In the genomic region with DNA sequence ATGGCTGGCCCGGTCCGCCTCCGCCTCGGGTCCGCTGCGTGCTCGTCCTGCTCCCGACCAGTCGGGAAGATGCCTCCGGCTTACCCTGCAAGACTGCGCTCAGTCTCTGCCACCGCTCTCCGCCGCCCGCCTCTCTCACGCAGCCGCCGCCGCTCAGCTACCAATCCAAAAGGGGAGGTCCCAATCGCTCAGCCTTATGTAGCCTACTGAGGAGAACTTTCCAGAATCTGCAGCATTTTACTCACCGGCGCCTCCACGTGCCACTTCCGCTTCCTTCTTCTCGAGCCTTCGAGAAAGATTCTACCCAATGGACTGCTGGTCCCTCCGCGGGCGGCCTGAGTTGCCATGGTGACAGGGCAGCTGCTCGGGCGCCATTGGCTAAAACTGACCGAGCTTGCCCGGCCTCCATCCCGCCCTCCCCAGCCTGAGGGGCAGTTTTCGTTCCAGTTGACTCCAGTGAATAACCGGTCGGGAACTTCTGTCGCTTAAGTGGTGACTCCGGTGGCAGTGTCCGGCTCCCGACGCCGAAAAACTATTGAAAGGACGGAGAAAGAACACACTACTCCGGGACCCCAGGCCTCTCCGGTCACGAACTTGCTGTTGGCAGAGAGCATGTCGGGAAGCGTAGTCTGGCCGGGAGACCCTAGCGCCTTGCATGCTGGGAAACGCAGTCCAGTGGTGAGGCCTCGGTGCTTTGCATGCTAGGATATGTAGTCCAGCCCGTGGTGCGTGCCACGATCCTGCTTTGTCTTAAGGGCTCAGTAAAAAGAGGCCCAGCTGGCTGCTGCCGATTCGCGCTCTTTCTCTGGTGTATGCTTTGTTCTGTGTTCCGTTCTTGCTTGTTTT, we compare ENCODE assay signal across 8 mouse cellular contexts. TPM values are rescaled to one million over a fixed set of nuclear protein-coding genes. Genes with fewer than 3 reads are reported as not detected.
A peak's percentile ranks its signal among the peaks of the same experiment; 100 is the strongest.
DNase-seq lines count a peak whose midpoint lies in the region; ATAC-seq lines count a peak whose summit lies in the region.

TSS of gene Hsph1 (minus strand) at position 302 of the 846 bp plus-strand sequence.

- WGBS in forebrain, embryonic 14.5 days: under 1% methylated on average over 60 of the region's 60 CpGs
- under 1% methylated on average over 60 of the region's 60 CpGs for WGBS in neural tube, embryonic 15.5 days

- H3K4me2 ChIP-seq in forebrain, embryonic 14.5 days (ENCODE audit: low read length): peak within 1 kb of the TSS; percentile 85
- peak within 1 kb of the TSS; percentile 81 for H3K4me2 ChIP-seq in neural tube, embryonic 15.5 days

- ATAC-seq in forebrain, embryonic 14.5 days: peak; percentile 98
- ATAC-seq in neural tube, embryonic 15.5 days (ENCODE audit: low FRiP score): peak; percentile 98

- DNase-seq in ES-CJ7 (ENCODE audit: low read depth, low spot score): peak; percentile 99
- peak; percentile 99 for DNase-seq in cerebellum, adult 11 months
- DNase-seq in forebrain, embryonic 14.5 days (ENCODE audit: low spot score): peak; percentile 100
- peak; percentile 95 to 96 for DNase-seq in heart, postnatal 14 days
- peak; percentile 99 for DNase-seq in layer of hippocampus, adult 11-12 months (ENCODE audit: low spot score)
- peak; percentile 99 for DNase-seq in lung, adult 18-20 months
- DNase-seq in testis, postnatal 14 days (ENCODE audit: low spot score): peak; percentile 98

- H3K36me3 ChIP-seq in forebrain, embryonic 14.5 days (ENCODE audit: control insufficient read depth, insufficient read depth, low read length): peaks cover 26% of the 10 kb centered on the region
- peaks cover 18% of the 10 kb centered on the region for H3K36me3 ChIP-seq in neural tube, embryonic 15.5 days

- intact Hi-C loops in heart, postnatal 14 days (cut with DNase I): no loop called here

- peaks cover 12% of the 10 kb centered on the region for H3K4me1 ChIP-seq in forebrain, embryonic 14.5 days (ENCODE audit: control insufficient read depth, insufficient read depth, low read length)
- H3K4me1 ChIP-seq in neural tube, embryonic 15.5 days: peaks cover 28% of the 10 kb centered on the region

- peak within 1 kb of the TSS; percentile 79 for H3K9ac ChIP-seq in forebrain, embryonic 14.5 days (ENCODE audit: low read length)
- H3K9ac ChIP-seq in neural tube, embryonic 15.5 days (replicated peaks): peak within 1 kb of the TSS; percentile 77

- H3K4me3 ChIP-seq in forebrain, embryonic 14.5 days (ENCODE audit: low read depth, low read length): peak within 1 kb of the TSS; percentile 70
- peak within 1 kb of the TSS; percentile 66 for H3K4me3 ChIP-seq in neural tube, embryonic 15.5 days (replicated peaks)

- no peaks in the 10 kb centered on the region for H3K9me3 ChIP-seq in forebrain, embryonic 14.5 days (replicated peaks; ENCODE audit: control insufficient read depth, low read length)
- H3K9me3 ChIP-seq in neural tube, embryonic 15.5 days (replicated peaks): no peaks in the 10 kb centered on the region

- no peaks in the 10 kb centered on the region for H3K27me3 ChIP-seq in forebrain, embryonic 14.5 days (replicated peaks; ENCODE audit: control insufficient read depth, insufficient read depth, low read length)
- H3K27me3 ChIP-seq in neural tube, embryonic 15.5 days (replicated peaks): no peaks in the 10 kb centered on the region

- H3K27ac ChIP-seq in forebrain, embryonic 14.5 days (ENCODE audit: low read depth, low read length): peak within 1 kb of the TSS; percentile 88
- H3K27ac ChIP-seq in neural tube, embryonic 15.5 days (replicated peaks): peak within 1 kb of the TSS; percentile 90

RNA-seq across cellular contexts. Expression of gene Hsph1, which starts in this region (rescaled TPM):
- polyA plus RNA-seq in forebrain, embryonic 14.5 days (2014; fragmentation: Nextera tagmentation; extraction: Ambion mirVana): 86.0 and 106 TPM in 2 replicates
- 10 to 100 TPM; 23.0 to 28.5 TPM for total RNA-seq in heart, postnatal 14 days (2021)
- polyA plus RNA-seq in neural tube, embryonic 15.5 days (2015; fragmentation: Nextera tagmentation; extraction: Ambion mirVana): 94.9 and 96.7 TPM in 2 replicates

Comparison
In these comparisons a context has a peak if more than half of its experiments do, and no peak if none do; other contexts are left out.
1. Peak in every context shown above with its lines: DNase-seq, ATAC-seq, H3K4me3 ChIP-seq and H3K27ac ChIP-seq.